Mouse (Mus musculus): ENCODE results near the gene Tril. TPM values are rescaled to one million over a fixed set of nuclear protein-coding genes. Genes with fewer than 3 reads are reported as not detected.

Gene Tril
- polyA plus RNA-seq (2012; rRNA removed) (0.15 and 0.16 TPM in 2 replicates), polyA plus RNA-seq (2014; fragmentation: Nextera tagmentation; extraction: Ambion mirVana) (0.19 and 0.27 TPM in 2 replicates)

DNA sequence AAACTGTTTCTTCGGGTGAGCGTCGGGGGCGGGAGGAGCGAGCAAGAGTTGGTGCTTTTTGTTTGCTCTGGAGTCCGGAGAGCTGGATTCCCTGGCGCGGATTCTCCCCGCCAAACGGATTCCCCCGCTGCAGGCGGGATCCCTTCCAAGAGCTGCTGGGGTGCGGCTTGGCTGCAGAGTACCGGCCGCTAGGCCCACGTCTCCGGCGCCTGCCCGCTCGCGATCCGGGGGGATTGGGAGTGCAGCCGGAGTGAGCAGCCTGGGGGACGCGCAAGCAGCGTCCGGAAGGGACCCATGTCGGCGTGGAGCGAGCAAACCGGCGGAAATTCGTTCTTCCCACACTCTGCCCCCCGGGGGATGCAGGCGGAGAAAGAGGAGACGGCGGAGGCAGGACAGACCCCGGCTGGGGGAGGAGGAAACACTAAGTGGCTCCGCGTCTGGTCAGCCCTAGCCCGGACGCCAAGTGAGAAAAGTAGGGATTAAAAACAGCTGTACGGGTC, at the start of gene Tril:
Gene Tril (minus strand): TSS at position 345 of the 500 bp plus-strand sequence.
- H3K4me1 ChIP-seq (replicated peaks; ENCODE audit: control insufficient read depth in 2 of 2, insufficient read depth in 2 of 2, low read length in 1 of 2), result no peaks in the 10 kb centered on the region
- peaks cover 56% of the 10 kb centered on the region for H3K27me3 ChIP-seq (ENCODE audit: control insufficient read depth, insufficient read depth, low read length)
- H3K27ac ChIP-seq, result no peak within 1 kb of the TSS
- peak within 1 kb of the TSS; percentile 15 to 34; a peak in 3 of 4 replicates for H3K4me3 ChIP-seq (ENCODE audit: insufficient read depth in 1 of 2, low read depth in 2 of 2, low read length in 2 of 2)
- H3K4me2 ChIP-seq (ENCODE audit: low read depth), result peak within 1 kb of the TSS; percentile 48
- H3K9ac ChIP-seq (replicated peaks), result no peak within 1 kb of the TSS
- no peaks in the 10 kb centered on the region for H3K9me3 ChIP-seq (ENCODE audit: control insufficient read depth, low read length)
- ATAC-seq (ENCODE audit: insufficient read depth), result no peak
- no peak for DNase-seq (ENCODE audit: low read depth in 3 of 3, low spot score in 3 of 3)
- under 1% methylated on average over 43 of the region's 43 CpGs for WGBS (ENCODE audit: insufficient replicate concordance)
- no peak for TF ChIP-seq CTCF (IDR thresholded peaks at IDR 0.05; ENCODE audit: low read depth)
- TF ChIP-seq EP300 (IDR thresholded peaks at IDR 0.05; ENCODE audit: low read depth), result no peak
- H3K36me3 ChIP-seq (replicated peaks; ENCODE audit: control insufficient read depth, insufficient read depth, low read depth), result no peaks in the 10 kb centered on the region

DNA sequence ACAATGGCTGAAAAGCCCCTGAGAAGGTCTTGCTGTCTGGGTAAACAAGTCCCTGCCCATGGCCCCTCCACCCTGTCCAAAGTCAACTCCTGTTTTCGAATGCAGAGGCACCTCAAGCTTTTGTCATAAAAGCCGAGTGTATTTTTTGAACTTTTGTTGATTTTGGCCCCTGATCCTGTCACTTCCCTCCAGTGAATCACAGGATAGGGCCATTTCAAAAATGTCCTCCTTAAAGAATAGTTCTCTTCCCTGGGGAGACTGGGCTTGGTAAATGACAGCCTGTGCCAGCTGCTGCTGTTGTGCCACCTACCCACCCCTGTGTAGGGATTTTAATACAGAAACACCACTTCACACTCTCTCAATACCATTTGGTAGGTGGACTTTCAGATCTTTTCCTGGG, 42.4 kb upstream of the Tril start:
- Histone ChIP-seq H3K9me3 (ENCODE audit: control insufficient read depth, low read length) (no peaks in the 10 kb centered on the region), H3K4me3 (ENCODE audit: insufficient read depth in 1 of 2, low read depth in 2 of 2, low read length in 2 of 2) (no peak overlapping the region), H3K4me1 (replicated peaks; ENCODE audit: control insufficient read depth in 2 of 2, insufficient read depth in 2 of 2, low read length in 1 of 2) (no peaks in the 10 kb centered on the region), H3K36me3 (replicated peaks; ENCODE audit: control insufficient read depth, insufficient read depth, low read depth) (no peaks in the 10 kb centered on the region), H3K27ac (no peak overlapping the region), H3K9ac (replicated peaks) (no peak overlapping the region), H3K4me2 (ENCODE audit: low read depth) (no peak overlapping the region), H3K27me3 (ENCODE audit: control insufficient read depth, insufficient read depth, low read length) (no peaks in the 10 kb centered on the region)
- TF ChIP-seq EP300 (IDR thresholded peaks at IDR 0.05; ENCODE audit: low read depth), result no peak
- TF ChIP-seq CTCF (IDR thresholded peaks at IDR 0.05; ENCODE audit: low read depth), result no peak
- no peak for DNase-seq (ENCODE audit: low read depth in 3 of 3, low spot score in 3 of 3)
- ATAC-seq (ENCODE audit: insufficient read depth), result no peak
- 36% methylated on average over 2 of the region's 2 CpGs for WGBS (ENCODE audit: insufficient replicate concordance)

DNA sequence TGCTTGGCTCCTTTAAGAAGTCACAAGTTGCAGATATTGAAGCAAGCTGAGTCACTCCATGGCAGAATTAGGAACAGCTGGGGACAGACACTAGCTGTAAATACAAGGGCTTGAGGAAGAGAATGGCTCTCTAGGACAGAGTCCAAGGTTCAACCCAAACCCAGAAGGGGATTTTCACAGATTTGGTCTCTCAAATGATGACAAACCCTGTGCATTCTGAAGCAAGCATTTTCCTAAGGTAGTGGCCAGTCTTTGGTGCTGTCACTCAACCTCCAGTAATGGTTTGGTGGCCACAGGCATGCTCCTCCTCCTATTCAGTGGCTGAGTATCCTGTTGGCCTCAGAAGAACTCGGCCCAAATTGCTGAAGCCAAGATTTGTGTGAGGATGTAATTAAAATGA, 38.5 kb upstream of the Tril start:
- Histone ChIP-seq H3K27ac (no peak overlapping the region), H3K4me3 (ENCODE audit: insufficient read depth in 1 of 2, low read depth in 2 of 2, low read length in 2 of 2) (no peak overlapping the region), H3K9me3 (ENCODE audit: control insufficient read depth, low read length) (no peaks in the 10 kb centered on the region), H3K36me3 (replicated peaks; ENCODE audit: control insufficient read depth, insufficient read depth, low read depth) (no peaks in the 10 kb centered on the region), H3K4me1 (replicated peaks; ENCODE audit: control insufficient read depth in 2 of 2, insufficient read depth in 2 of 2, low read length in 1 of 2) (no peaks in the 10 kb centered on the region), H3K27me3 (ENCODE audit: control insufficient read depth, insufficient read depth, low read length) (no peaks in the 10 kb centered on the region), H3K4me2 (ENCODE audit: low read depth) (no peak overlapping the region), H3K9ac (replicated peaks) (no peak overlapping the region)
- ATAC-seq (ENCODE audit: insufficient read depth) (no peak), DNase-seq (ENCODE audit: low read depth in 3 of 3, low spot score in 3 of 3) (no peak)
- WGBS (ENCODE audit: insufficient replicate concordance), result 31% methylated on average over 1 of the region's 1 CpGs
- TF ChIP-seq CTCF (IDR thresholded peaks at IDR 0.05; ENCODE audit: low read depth) (no peak), EP300 (IDR thresholded peaks at IDR 0.05; ENCODE audit: low read depth) (no peak)

DNA sequence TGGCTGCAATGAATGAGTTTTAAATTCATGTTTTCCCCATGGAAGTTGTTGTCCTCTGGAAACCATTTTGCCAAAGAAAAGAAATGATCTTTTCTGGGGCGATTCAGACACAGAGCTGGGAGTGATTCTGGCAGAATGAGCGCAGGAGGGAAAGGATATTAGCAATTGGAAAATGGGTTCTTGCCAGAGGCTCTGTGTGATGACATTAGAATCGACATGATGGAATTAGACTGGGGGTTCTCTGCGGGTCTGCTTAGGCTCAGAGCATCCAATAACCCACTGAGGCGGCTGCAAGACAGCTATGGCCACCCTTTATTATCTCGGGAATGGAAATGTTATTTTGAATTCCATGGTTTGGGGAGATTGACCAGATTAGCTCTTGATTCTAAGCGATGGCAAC, 37.2 kb upstream of the Tril start:
- Histone ChIP-seq H3K36me3 (replicated peaks; ENCODE audit: control insufficient read depth, insufficient read depth, low read depth) (no peaks in the 10 kb centered on the region), H3K9me3 (ENCODE audit: control insufficient read depth, low read length) (no peaks in the 10 kb centered on the region), H3K9ac (replicated peaks) (no peak overlapping the region), H3K27me3 (ENCODE audit: control insufficient read depth, insufficient read depth, low read length) (no peaks in the 10 kb centered on the region), H3K4me2 (ENCODE audit: low read depth) (no peak overlapping the region), H3K4me1 (replicated peaks; ENCODE audit: control insufficient read depth in 2 of 2, insufficient read depth in 2 of 2, low read length in 1 of 2) (no peaks in the 10 kb centered on the region), H3K4me3 (ENCODE audit: insufficient read depth in 1 of 2, low read depth in 2 of 2, low read length in 2 of 2) (no peak overlapping the region), H3K27ac (no peak overlapping the region)
- no peak for ATAC-seq (ENCODE audit: insufficient read depth)
- 54% methylated on average over 7 of the region's 7 CpGs for WGBS (ENCODE audit: insufficient replicate concordance)
- no peak for DNase-seq (ENCODE audit: low read depth in 3 of 3, low spot score in 3 of 3)
- TF ChIP-seq EP300 (IDR thresholded peaks at IDR 0.05; ENCODE audit: low read depth), result no peak
- no peak for TF ChIP-seq CTCF (IDR thresholded peaks at IDR 0.05; ENCODE audit: low read depth)

DNA sequence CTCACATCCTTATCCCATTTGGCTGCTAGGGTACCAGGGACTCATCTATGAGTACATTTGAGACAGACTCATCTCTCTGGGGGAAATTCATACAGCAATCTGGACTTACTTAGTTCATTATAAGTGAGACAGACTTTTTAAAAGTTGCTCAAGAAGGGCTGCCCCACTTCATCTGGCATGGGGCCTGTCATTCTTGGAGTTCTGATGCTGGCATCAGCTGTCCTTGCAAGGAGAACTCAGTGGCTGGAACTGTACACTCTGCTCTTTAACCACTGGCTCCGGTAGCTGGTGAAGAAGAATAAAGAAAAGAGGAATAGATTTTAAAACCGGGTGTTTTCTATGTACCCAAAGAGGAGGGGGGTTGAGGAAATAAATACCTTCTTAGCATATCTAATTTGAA, 36.1 kb upstream of the Tril start:
- Histone ChIP-seq H3K27ac (no peak overlapping the region), H3K4me3 (ENCODE audit: insufficient read depth in 1 of 2, low read depth in 2 of 2, low read length in 2 of 2) (no peak overlapping the region), H3K4me1 (replicated peaks; ENCODE audit: control insufficient read depth in 2 of 2, insufficient read depth in 2 of 2, low read length in 1 of 2) (no peaks in the 10 kb centered on the region), H3K4me2 (ENCODE audit: low read depth) (no peak overlapping the region), H3K9me3 (ENCODE audit: control insufficient read depth, low read length) (no peaks in the 10 kb centered on the region), H3K9ac (replicated peaks) (no peak overlapping the region), H3K36me3 (replicated peaks; ENCODE audit: control insufficient read depth, insufficient read depth, low read depth) (no peaks in the 10 kb centered on the region), H3K27me3 (ENCODE audit: control insufficient read depth, insufficient read depth, low read length) (no peaks in the 10 kb centered on the region)
- 70% methylated on average over 2 of the region's 2 CpGs for WGBS (ENCODE audit: insufficient replicate concordance)
- no peak for ATAC-seq (ENCODE audit: insufficient read depth)
- no peak for DNase-seq (ENCODE audit: low read depth in 3 of 3, low spot score in 3 of 3)
- TF ChIP-seq CTCF (IDR thresholded peaks at IDR 0.05; ENCODE audit: low read depth) (no peak), EP300 (IDR thresholded peaks at IDR 0.05; ENCODE audit: low read depth) (no peak)
